Mouse (Mus musculus) granulocyte monocyte progenitor cell, adult 5-6 weeks (primary cell): ENCODE measurements at regions not wholly inside any gene's neighbourhood (a gene's known extent, or its start where the extent isn't known, plus 50 kb on each side); places are given as distances from the start of the nearest gene placed in this dataset.

ENCODE experiments used
- ATAC-seq: replicated peaks from 2 replicates; pipeline ENCODE4 v1.8.0; 2016; ENCODE audit warnings: mild to moderate bottlenecking, moderate TSS enrichment, inconsistent platforms; ENCODE audit not compliant: poor library complexity, severe bottlenecking

DNA sequence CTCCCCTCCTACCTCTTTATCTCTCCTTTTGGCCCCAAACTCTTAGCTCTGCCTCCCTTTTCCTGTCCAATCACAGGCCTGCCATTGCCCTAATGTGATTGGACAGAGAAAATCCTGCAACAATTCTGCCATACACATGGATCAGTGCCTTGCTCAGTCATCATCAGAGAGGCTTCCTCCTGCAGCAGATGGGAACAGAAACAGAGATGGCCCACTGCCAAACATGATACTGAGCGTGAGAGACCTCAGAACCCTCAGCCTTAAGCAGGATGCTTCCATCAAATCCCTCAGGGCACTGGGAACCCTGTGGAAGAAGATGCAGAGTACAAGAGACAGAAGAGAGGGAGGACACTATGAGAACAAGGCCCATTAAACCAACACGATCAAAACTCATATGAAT, 62.8 kb upstream of the Cacna2d3 start:
- no peak for ATAC-seq

DNA sequence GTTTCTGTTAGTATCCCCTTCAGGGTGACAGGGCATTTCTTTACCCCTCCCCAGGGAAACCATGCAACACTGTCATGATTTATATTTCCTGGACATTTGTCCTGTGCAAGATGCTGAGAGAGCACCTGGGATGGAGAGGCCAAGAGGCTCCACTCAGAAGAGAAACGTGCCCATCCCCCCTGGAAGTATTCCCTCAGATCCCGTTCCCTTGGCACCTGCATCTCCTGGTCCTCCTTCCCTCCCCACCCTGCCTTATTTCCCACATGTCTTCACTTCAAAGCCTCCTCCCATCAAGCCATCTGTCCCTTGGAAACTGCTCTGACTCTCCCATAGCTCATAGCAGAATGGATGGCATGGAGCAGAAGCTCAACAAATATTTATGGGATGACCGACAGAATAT, 64.8 kb upstream of the Cacna2d3 start:
- ATAC-seq = no peak

DNA sequence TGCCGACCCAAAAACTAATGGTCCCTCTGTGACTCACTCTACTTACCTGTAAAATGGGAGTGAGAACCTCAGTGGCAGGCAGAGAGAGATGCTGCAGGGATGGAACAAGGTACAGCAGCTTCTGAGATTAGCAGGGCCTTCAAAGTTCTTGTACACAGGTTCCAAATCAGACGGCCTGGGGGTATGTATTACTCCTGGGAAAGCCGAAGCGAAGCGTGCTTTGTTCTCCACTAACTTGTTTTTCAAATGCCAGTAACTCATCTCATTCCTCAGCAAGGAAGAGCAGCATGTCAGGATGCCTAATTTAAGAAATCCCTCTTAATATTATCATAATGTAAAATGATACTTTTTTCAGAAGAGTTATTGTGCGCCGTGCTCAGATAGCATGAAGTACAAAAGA, 66.1 kb upstream of the Cacna2d3 start:
- no peak for ATAC-seq

DNA sequence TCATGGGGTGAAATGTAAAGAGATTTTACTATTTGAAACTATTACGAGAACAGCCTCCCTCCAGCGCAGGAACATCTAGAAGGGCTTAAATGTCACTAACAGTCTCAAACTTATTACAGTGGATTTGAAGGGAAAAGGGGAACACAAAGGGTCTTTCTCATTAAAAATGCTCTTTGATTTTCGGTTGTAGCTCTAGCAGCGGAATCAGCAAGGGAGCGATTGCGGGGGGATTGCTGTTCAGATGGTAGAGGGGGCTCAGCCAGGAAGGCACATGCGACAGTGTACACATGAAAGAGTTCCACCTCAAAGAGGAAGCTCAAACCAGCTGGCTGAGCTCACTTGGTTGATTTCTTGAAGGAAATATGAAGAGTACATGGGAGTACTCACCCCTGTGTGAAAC, 66.7 kb upstream of the Cacna2d3 start:
- no peak for ATAC-seq

DNA sequence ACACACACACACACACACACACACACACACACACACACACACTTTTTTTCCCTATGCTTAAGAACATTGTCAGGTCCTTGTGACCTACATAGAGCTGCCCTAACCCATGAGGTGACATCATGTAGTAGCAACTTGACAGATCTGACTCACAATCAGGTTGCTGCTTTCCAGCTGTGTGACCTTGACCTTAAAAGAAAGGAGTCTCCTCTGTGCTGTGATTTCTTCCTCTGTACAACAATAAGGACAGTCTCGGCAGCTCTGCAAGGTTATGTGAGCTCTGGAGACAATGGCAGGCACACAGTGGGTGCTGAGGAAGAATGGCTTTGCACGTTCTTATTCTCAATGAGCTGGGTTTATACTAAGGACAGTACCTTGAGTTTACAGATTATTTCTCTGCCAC, 73.7 kb upstream of the Cacna2d3 start:
- no peak for ATAC-seq

DNA sequence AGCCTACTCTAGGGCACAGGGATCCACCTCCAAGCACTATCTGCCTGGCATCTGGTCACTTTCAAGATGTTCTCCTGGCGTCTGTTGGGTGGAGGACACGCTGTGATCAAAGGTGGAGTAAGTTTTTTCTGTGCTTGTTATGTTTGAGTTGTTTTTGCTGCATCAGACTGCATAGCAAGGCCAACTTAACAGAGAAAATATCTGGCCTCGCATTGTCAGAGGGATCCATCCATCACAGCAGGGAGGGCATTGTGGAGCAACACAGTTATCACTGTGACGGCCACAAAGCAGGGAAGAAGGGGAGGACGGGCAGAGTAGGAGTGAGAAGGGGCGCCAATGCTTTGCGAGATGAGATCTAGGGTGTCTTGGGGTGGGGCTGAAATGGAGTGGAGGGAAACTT, 74.7 kb upstream of the Cacna2d3 start:
- ATAC-seq = no peak

DNA sequence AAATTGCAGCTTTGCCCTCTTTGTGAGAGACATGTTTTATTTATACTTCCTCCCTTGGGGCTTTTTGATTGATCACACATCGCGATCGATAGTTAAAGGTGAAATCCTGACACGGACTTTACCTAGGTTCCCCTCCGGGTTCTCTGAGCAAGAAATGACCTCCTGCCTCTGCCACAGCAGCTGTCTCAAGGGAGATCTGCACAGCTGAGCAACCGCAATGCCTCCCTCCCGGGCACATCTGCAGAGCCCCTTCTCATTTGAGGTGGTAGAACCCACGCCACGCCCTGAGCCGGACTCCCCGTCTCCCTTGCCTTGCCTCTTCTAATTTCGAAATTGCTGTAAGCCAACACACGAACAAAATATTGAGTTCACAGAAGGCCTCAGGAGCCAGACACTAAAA, 78.2 kb upstream of the Cacna2d3 start:
- no peak for ATAC-seq

DNA sequence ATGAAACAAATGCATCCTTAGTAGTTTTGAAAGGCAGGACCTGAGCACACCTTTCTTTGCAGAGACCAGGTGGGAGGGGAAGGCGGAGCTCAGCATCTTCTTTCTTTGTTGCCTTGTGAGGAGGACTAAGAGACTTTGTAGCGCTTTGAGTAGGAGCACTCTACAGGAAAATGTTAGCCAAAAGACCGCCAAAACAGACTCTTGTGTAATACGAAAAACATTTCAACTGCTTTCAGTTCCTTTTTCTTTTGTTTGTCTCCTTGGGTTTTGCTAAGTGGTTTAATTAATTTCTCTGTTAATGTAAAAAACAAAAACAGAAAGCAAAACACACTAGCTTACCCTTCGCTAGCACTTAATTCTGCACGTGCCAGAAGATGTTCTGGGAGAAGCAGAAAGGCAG, 83.6 kb upstream of the Cacna2d3 start:
- ATAC-seq = peak; percentile 62; the same call in 1 of the 2 replicates

DNA sequence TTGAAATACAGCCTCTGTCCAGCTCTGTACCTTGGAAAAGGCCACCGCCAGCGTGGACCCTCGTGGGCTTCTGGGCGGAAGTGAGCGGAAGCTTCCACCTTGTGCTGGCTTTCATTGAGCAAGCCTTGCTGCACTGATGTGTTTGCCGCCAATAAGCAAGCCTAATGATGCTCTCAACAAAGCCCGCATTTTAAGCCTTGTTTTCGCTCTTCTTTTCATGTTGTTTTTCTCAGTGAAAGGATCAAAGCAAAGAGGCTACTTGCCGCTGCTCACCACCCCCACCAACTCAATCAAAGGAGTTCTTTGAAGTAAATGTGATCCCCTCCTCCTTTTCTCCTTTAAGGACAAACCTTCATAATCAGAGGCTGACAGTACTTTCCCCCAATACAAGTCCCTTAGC, 86.2 kb upstream of the Cacna2d3 start:
- no peak for ATAC-seq

DNA sequence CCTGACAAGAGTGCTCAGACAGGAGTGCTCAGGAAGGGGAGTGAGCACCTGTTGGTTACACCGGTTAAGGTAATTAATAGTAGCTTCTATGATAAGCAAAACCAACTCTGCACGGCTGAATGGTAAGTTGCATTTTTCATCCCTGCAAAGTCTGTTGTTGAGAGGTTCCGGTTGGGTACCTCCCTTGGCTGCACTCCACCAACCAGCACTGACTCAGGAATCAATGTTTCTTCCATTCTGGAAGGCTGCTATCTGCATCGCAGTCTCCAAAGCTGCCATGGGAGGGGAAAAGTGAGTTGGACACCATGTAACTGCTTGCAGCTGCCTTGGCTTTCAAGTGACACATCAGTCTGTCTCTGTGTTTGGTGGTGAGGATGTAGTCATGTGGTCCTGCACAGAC, 93.0 kb upstream of the Cacna2d3 start:
- no peak for ATAC-seq

DNA sequence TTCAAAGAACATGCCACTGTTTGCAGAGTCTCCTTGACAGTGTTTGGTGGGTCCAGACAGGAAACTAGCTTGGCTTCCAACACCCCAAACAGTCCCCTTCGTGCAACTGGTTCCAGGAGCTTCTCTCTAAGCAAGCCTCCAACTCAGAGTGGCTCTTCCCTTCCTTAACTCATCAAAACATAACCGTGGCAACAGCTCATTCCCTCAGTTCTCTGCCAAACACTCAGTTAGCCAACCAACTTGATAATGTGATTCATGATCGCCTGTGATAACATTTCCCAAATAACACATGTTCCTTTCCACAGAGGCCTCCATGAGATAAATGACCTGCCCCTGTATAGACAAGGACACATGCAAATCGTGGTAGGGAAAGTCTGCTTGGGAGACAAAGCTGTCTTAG, 95.9 kb upstream of the Cacna2d3 start:
- no peak for ATAC-seq

DNA sequence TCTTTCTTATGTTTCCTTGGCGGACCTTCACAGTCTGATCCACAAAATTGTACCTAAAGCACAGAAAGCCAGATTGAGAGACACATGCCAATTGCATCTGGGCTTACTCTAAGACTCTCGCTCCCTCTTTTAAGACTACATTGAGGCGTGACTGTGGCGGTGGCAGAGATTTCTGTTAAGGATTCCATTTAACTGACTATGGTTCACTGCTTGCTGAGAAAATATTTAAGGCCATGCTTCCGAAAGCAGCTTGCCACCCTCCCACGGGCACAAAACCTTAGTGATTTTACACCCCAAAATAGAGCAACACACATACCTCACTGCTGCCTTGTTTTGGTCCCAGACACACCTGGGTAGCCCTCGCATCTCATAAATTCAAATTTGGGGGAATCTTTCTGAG, 96.6 kb upstream of the Cacna2d3 start:
- no peak for ATAC-seq

DNA sequence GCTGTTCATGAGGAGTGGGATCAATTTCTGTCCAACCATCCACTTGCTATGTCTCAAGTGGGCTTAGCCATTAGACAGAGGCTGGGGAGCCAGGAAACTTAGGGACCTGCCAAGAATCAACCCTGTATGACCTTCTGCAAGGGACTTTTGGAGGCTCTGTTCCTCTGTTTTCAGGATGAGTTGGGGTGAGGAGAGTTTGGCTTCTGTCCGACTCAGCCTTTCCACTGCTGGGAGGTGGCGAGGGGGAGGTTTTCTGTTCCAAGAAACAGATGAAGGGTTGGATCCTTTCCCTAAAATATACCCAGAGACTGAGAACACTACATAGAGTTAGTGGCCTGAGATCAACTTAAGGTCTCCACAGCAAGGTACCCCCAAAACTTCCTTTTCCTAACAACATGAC, 97.1 kb upstream of the Cacna2d3 start:
- ATAC-seq = no peak

DNA sequence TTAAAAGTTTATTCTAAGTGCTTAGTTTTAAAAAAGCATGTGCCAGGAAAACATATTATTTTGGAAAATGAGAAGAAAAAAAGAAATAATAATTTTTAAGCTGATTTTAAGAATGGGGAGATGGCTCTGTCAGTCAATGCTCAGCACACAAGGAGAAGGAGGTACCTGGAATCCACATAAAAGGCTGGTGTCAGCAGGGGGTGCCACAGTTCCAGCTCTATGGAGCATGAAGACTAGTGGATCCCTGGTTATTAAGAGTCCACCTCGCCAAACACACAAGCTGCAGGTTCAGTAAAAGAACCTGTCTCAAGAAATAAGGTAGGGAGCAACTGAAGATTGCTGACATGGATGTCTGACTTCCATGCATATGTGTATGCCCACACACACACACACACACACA, 115.4 kb upstream of the Cacna2d3 start:
- no peak for ATAC-seq

DNA sequence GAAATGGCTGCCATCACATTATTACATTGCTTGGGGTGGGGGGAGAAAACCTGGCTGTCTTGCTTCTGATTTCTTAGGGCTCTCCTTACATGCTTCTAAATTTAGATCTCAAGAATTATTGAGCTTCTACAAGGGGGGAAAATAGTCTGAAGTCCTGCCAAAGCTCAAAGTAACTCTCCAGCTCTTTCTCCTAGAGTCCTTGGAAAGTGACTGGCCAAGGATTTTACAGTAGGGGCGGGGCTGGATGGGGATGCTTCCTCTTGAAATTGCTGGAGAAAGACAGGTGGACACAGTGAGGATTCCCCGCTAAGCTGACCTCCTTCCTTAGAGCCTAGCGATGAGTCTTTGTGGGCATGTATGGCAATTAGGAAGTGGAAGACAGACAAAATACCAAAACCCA, 117.9 kb upstream of the Cacna2d3 start:
- no peak for ATAC-seq

DNA sequence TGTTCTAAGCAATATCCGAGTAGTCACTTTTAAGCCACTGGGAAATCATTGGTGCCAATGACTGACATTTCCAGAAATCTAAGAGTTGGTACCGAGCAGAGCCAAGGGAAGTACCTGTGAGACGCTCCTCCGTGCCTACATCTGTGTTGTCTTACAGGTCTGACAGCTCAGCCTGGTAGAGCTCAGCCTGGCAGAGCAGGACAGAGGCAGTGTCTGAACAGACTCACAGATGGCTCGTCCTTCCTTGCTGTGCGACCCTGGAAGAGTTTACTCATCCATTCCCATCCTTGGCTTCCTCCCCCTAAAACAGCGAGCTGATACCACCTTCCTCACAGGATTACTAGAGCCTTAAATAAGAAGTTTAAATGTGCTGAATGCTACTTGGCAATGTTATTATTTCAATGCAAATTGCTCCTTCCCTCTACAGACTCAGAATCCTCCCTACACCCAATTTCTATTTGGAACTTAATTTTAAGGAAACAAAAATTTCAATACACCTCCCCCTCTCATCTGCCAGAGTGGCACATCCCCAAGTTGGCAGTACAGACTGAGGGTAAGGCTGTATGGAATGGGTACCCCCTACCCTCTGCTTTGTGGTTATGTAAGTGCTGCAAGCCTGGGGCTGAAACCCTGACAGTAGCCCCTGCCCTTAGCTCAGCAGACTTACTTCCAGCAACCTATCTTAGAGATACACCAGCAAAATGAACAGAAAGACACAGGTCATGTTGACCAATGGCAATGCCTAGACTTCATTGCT, 119.9 kb upstream of the Cacna2d3 start:
- no peak for ATAC-seq

DNA sequence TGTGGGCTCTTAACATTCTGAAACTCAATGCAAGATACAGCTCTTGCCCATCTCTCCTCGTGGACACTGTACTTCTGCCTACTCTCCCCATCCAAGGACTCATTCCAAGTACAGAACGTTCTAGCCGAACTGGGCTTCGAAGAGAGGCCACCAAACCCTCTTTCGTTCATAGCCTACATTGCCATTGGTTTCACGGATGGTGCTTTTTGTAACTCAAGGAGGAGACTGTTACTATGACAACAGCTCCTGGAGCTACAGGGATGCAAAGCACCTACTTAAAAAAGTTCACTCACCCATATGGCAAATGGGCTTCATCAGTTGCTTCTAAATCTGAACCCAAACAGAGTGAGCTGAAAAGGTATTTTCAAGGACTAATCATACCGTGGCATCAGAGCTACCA, 120.4 kb upstream of the Selenok start:
- no peak for ATAC-seq

DNA sequence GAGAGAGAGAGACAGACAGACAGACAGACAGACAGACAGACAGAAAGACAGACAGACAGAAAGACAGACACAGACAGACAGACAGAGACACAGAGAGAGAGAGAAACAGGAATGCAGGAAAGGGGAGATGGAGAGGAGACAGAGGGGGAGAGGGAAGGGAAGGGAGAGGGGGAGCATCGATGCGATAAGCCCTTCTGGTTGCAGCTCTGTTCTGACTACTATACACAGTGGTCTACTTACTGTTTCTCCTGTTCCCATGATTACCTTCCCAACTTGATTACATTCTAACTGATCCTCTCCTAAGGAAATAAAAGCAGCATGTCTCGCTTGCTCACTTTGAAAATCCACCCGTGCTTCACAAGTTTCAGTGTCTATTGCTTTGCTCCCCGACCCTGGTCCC, 116.8 kb upstream of the Selenok start:
- no peak for ATAC-seq

DNA sequence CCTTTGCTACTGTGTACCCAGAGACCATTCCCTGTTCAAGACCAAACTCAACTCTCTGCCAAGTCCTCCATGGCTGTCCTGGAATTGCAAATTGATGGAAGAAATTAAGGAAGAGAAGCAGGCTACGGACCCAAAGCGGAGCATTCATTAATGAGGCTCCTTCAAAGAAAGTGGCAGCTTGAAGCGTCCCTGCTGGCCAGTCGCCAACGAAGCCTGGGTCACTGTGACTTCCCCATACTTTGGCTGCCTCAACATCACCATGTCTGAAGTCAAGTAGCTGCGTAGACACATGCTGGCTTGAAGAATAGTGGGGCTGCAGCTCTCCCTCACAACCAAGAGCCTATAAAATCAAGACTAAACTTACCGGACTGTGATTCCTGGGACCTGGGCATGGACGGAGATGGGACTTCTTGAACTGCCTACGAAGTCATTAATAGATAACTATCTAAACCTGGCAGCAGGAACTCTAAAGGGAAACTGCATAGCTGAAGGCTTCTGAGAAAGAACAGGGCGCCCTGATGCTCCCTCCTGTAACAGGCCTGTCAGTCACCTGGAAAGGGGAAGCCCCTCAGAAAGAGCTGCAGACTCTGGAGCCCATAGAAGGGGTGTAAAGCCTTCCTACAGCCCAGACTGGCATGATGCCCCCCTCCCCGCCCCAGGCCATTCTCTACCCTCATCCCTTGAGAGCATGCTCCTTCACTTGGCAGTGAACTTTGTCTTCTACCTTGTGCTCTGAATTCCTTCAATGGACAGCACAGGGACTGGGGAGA, 116.0 kb upstream of the Selenok start:
- no peak for ATAC-seq

DNA sequence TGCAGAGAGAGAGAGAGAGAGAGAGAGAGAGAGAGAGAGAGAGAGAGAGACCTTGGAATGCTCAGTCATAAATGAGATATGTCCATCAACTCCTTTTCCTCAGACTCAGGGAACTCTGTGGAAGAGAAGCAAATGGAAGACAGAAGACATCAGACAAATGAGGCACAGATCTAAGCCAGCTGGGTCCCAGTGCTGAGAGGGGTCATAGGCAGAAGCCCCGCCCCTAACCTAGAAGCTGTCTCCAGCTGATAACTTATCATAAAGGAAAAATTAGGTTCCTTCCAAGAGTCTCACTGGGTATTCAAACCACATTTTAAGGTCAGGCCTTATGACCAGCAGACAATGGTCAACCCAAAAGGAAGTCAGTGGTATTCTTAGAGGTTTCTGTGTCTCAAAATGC, 106.1 kb upstream of the Selenok start:
- ATAC-seq = no peak

DNA sequence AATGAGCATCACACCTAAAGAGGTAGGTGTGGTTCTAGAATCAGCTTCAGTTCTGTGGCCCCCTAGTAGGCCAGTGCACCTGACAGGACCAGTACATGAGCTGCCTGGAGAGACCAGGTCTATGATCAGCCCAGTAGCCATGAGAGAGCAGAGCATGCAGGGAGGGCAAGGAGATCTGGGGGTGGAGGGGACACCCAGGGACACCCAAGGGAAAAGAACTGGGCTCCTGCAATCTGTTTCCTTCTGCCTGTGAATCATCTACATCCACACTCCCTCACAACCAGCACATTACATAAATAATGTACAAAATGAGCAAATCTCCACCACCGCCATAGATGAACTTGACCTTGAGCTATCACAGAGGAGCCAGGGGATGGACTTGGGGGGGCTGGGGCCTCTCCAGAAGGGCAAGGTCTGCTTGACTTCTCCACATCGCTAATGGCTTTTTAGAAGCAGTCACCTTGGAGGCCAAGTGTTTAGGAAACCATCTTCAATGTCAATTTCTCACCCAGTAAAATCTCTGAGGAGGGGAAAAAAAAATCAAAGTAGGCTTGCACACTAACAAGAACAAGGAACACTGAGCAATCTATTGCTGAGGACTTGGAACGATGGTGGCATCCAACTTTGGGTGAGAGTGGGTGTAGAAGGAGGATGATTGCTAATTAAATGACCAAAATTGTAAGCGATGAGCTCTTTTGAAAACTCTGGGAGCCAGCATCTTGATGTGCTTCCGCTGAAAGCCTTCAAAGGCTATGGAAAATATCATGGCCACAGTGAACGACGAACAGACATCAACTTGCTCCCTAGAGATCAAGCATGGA, 101.4 kb upstream of the Selenok start:
- ATAC-seq = no peak
